ENCODE assay signal across 8 mouse cellular contexts in the genomic region with DNA sequence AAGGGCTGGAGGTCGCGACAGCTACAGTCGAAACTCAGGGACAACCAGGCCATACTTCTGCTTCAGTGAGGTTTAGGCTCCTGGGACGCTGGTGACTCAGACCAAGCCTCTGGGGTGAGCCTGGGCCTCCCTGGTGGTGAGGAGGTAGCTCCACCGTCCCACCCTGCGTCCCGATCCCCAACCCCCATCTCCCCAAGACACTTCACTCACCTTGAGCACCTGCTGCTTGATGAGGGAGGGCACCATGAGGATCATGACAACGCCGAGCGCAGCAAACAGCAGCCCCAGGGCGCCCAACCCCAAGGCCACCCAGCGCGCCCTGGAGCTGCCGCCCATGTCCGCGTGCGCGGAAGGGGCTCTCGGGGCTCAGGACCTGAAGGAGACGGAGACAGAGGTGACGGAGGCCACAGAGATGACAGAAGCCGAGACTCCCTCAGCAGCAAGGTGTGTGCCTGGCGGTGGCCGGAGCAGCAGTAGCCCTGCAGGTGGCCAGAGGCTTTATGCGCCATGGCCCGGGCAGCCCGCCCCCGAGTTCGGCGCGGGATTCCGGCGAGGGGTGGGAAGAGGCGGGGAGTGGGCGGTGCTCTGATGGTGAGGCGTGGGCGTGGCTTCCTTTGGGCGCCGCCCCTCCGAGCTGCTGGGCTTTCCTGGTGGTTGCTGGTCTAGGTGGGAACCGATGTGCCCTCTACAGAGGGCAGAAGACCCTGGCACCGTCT. TPM values are rescaled to one million over a fixed set of nuclear protein-coding genes. Genes with fewer than 3 reads are reported as not detected.
DNase-seq lines count a peak whose midpoint lies in the region; ATAC-seq lines count a peak whose summit lies in the region.

A gene (minus strand): TSS at position 548 of the 716 bp plus-strand sequence.

- no peaks in the 10 kb centered on the region for H3K9me3 ChIP-seq in forebrain, embryonic 16.5 days (ENCODE audit: control insufficient read depth, low read length)
- H3K9me3 ChIP-seq in neural tube, embryonic 14.5 days (ENCODE audit: control insufficient read depth, low read length), result no peaks in the 10 kb centered on the region

- no peaks in the 10 kb centered on the region for H3K27me3 ChIP-seq in forebrain, embryonic 16.5 days (replicated peaks; ENCODE audit: control insufficient read depth, insufficient read depth, low read length)
- peaks cover 8% of the 10 kb centered on the region; the same call in 1 of the 2 replicates for H3K27me3 ChIP-seq in neural tube, embryonic 14.5 days (ENCODE audit: control insufficient read depth, insufficient read depth, low read length)

- H3K4me2 ChIP-seq in forebrain, embryonic 16.5 days (ENCODE audit: low read length), result peak within 1 kb of the TSS; percentile 92
- peak within 1 kb of the TSS; percentile 73 for H3K4me2 ChIP-seq in neural tube, embryonic 14.5 days (ENCODE audit: low read depth, low read length)

- H3K4me3 ChIP-seq in forebrain, embryonic 16.5 days (replicated peaks; ENCODE audit: low read length), result peak within 1 kb of the TSS; percentile 61
- peak within 1 kb of the TSS; percentile 64 for H3K4me3 ChIP-seq in neural tube, embryonic 14.5 days (ENCODE audit: low read depth, low read length)

- H3K9ac ChIP-seq in forebrain, embryonic 16.5 days (replicated peaks; ENCODE audit: low read depth, low read length), result peak within 1 kb of the TSS; percentile 75
- H3K9ac ChIP-seq in neural tube, embryonic 14.5 days (replicated peaks; ENCODE audit: low read depth, low read length), result peak within 1 kb of the TSS; percentile 64

- no peak within 1 kb of the TSS for H3K27ac ChIP-seq in forebrain, embryonic 16.5 days (ENCODE audit: low read length)
- no peak within 1 kb of the TSS for H3K27ac ChIP-seq in neural tube, embryonic 14.5 days (ENCODE audit: low read depth, low read length)

- intact Hi-C loops in heart, postnatal 25 days (cut with DNase I), result no loop called here

- peak; percentile 83 for ATAC-seq in forebrain, embryonic 16.5 days
- peak; percentile 83 for ATAC-seq in neural tube, embryonic 14.5 days (ENCODE audit: low read depth)

- H3K36me3 ChIP-seq in forebrain, embryonic 16.5 days (ENCODE audit: control insufficient read depth, insufficient read depth), result no peaks in the 10 kb centered on the region
- H3K36me3 ChIP-seq in neural tube, embryonic 14.5 days (ENCODE audit: control insufficient read depth, insufficient read depth, low read length), result no peaks in the 10 kb centered on the region

- H3K4me1 ChIP-seq in forebrain, embryonic 16.5 days (replicated peaks; ENCODE audit: control insufficient read depth, insufficient read depth, low read length), result peaks cover 27% of the 10 kb centered on the region
- H3K4me1 ChIP-seq in neural tube, embryonic 14.5 days (ENCODE audit: control insufficient read depth, insufficient read depth, low read length), result no peaks in the 10 kb centered on the region; the same call in 1 of the 2 replicates

- DNase-seq in ES-CJ7 (ENCODE audit: low read depth, low spot score), result peak; percentile 78
- peak; percentile 53 to 70 for DNase-seq in cerebellum, adult 18-20 months
- DNase-seq in heart, postnatal 25 days (ENCODE audit: low spot score), result peak; percentile 76
- peak; percentile 78 to 91 for DNase-seq in layer of hippocampus, adult 18-20 months (ENCODE audit: low spot score in 2 of 2)
- DNase-seq in lung, adult 18-20 months, result peak; percentile 85 to 89
- peak; percentile 97 for DNase-seq in testis, postnatal 10 days (ENCODE audit: low spot score)

- under 1% methylated on average over 42 of the region's 42 CpGs for WGBS in forebrain, embryonic 16.5 days
- WGBS in neural tube, embryonic 14.5 days, result under 1% methylated on average over 42 of the region's 42 CpGs

RNA-seq across cellular contexts. Expression of the gene that starts here (rescaled TPM):
- 33.4 and 38.3 TPM in 2 replicates for polyA plus RNA-seq in forebrain, embryonic 16.5 days (2015; fragmentation: Nextera tagmentation; extraction: Ambion mirVana)
- 10 to 100 TPM; 29.6 to 35.2 TPM for total RNA-seq in heart, postnatal 25 days (2021)
- 10 to 100 TPM; 29.4 to 32.7 TPM for total RNA-seq in layer of hippocampus, adult 18-20 months (2021)
- polyA plus RNA-seq in neural tube, embryonic 14.5 days (2014; fragmentation: Nextera tagmentation; extraction: Ambion mirVana), result 33.7 and 36.9 TPM in 2 replicates
